Mouse (Mus musculus): ENCODE results near the gene Lclat1.

GRCm38 (mm10) chr17:73251142-73251502 lies 143.3 kb downstream of the Lclat1 start:
- TF ChIP-seq POLR2A (IDR thresholded peaks at IDR 0.05; ENCODE audit: borderline replicate concordance, extremely low read depth, low read depth, low read length) = no peak
- TF ChIP-seq CTCF (IDR thresholded peaks at IDR 0.05; ENCODE audit: insufficient read depth, low read length) = no peak
